Mouse (Mus musculus): Measurements from ENCODE around the gene Mdm2.

The Mdm2 gene

GRCm38 (mm10) chr10:117652930-117653778, 57.4 kb downstream of the Mdm2 start:
- no peak for DNase-seq

DNA sequence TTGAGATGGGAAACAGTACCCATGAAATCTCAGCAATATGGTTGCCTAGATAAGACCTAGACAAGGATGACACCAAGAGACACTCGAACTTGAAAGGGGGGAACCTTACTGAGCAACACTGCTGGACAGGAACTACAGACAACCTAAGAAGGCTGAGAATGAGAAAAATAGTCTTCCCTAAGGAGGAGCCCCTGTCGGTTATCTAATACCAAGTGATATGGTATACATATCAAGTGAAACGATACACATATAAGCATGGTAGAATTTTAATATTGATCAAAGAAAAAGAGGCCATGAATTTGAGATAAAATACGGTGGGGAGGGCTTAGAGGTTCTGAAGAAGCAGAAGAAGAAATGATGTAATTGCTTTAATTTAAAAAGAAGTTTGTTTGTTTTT, 58.2 kb downstream of the Mdm2 start:
- no peak for DNase-seq

GRCm38 (mm10) chr10:117651587-117652377, 58.8 kb downstream of the Mdm2 start:
- no peak for DNase-seq

DNA sequence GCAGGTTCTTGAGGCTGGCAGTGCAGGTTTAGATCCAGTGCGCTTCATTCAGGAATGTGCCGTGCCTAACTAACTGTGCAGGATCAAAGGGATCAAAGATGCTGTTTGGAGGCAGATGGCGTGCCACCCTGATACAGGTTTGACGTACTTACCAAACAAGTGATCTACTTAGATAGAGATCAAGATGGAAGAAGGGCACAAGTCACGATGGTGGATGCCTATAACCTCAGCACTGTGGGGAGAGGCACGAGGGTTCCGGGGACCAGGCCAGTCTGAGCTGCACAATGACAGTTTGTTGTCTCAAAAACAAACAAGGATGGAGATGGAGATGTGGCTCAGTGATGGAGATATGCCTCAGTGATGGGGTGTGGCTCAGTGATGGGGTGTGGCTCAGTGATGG, 59.8 kb downstream of the Mdm2 start:
- no peak for DNase-seq

GRCm38 (mm10) chr10:117650042-117650655, 60.4 kb downstream of the Mdm2 start:
- DNase-seq, result no peak

- no peak for DNase-seq
Measured at GRCm38 (mm10) chr10:117649292-117650041, 61.1 kb downstream of the Mdm2 start.

DNA sequence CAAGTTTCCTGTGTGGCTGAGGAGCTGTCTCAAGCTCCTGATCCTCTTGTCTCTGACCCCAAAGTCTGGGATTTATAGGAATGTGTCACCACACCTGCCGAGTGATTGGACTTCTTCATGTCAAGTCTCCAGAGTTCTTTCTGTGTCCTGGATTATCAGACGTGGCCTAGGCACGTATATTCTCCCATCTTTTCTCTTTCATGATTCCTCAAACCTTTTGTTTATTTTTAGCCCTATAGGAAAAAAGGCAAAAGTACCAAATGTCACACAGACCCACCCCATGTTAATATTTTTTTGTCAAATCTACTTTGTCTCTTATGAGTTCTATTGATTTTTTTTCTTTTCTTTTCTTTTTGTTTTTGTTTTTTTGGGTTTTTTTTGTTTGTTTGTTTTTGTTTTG, 61.9 kb downstream of the Mdm2 start:
- DNase-seq, result no peak

DNA sequence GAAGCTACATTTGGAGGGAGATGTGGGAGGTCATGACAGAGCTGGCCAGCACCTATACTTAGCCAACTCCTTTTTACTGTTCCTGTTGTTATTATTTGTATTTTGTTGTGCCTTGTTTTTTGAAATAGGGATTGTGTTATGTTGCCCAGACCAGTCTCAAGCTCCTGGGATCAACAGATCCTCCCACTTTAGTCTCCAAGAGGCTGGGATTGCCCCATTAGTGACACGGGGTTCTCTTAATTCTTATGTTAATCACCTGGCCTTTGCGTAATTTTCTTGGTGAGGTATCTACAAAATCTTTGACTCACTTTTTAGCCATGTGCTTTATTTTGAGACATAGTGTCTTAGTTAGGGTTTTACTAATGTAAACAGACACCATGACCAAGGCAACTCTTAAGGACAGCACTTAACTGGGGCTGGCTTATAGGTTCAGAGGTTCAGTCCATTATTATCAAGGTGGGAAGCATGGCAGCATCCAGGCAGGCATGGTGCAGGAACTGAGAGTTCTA, 62.5 kb downstream of the Mdm2 start:
- DNase-seq, result no peak

GRCm38 (mm10) chr10:117647158-117647505, 63.4 kb downstream of the Mdm2 start:
- peak; percentile 82 for DNase-seq

DNA sequence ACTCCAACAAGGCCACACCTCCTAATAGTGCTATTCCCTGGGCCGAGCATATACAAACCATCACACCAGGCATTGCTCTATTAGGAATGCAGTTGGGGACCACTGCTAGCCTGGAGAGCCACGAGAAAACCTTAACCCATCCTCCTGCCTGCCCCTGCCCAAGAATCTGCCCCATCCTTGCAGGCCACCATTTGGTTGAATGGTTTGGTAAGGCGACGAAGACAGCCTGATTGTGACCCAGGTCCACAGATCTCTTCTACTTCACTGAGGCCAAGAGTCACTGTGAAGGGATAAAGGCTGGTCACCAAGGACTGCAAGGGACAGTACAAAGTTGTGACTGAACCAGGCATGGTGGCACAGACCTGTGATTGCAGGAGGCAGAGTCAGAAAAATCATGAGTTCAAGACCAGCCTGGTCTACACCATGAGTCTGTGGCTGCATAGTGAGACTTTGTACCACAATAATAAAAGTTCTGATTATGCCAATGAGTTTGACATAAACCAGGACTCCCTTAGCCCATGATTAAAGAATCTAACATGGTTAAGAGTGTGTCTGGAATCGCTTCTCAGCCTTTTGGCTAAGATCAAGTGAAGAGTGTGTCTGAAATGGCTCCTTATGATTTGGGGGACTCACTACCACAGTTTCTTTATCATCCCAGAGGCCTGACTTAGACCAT, 63.9 kb downstream of the Mdm2 start:
- no peak for DNase-seq

DNA sequence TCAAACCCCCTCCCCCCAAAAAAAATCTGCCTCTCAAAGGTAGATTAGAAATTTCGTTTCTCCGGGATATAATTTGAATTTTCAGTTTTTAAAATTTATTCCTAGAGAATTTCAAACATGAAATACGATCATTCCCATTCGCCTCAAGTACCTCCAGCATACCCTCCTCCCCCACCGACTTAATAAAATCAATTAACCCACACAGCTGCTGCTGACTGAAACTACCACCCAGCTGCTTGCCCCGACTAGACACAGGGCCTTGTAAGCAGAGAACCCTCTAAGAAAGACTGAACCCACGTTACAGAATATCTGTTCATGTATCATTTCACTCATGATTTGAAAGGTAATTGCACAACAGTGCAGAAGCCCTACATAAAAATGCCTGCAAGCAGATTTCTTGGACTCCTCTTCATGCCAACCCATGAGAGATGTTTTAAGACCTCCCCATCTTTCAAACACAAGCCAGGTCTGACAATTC, 65.0 kb downstream of the Mdm2 start:
- no peak for DNase-seq

- no peak for DNase-seq
Measured at GRCm38 (mm10) chr10:117644828-117645227, 65.7 kb downstream of the Mdm2 start.

- DNase-seq, result no peak
Measured at GRCm38 (mm10) chr10:117644429-117644748, 66.2 kb downstream of the Mdm2 start.

DNA sequence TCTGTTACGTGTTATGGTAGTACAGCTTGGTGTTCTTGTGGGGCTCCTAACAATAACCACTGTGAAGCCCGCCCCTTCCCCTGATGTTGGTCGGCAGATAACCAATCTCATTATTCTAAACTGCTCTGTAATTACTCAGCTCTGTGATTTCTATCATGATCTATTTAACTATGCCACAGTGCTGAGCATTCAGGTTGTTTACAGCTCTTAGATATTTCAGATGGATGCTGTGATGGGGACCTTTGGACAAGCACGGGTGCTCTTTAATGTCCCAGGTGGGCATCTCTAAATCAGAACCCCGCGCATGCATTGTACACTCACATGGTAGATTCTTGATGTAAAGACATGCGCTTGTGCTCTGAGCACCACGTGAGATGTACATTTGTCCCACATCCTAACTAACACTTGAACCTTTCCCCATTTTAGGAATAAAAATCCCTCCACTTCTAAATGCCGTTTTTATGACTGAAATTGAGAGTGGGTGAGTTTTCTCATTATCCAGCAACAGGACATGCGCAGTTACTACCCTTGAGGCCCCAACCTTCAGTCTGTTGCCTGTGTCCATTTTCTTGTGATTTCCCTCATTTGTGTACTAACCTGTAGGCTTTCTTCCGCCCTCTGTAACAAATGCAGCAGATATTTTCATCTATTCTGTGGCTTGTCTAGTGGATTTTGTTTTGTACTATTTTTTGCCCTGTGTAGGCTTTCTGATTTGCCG, 66.7 kb downstream of the Mdm2 start:
- no peak for DNase-seq

DNA sequence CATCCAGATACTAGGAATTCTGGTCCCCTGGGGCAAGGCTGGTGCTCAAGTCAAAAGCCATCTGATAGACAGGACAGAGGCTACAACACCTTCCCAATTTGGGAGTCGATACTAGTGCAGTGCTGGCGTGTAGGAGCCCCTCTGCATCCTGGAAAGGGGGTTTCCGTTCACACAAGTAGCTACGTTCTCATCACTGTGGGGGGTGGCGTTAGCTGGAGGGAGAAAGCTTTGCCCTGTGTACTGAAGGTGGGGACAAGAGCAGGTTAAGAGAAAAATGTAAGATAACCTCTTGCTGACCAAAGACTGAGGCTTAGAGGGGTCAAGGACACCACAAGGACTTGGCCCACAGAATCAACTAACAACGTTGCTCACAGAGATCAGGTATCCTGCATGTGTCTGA, 67.3 kb downstream of the Mdm2 start:
- DNase-seq, result no peak

GRCm38 (mm10) chr10:117642491-117643262, 67.9 kb downstream of the Mdm2 start:
- no peak for DNase-seq

DNA sequence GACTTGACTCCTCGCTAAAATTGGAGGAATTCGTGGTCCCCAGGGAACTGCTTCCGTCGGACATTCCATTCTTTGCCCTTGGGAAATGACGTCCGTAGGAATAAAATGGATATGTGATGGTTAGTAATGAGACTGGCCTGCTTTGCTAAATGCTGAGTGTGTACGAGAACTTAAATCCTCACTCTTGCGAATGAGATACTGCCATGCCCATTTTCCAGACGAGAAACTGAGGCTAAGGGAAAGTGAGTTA, 68.4 kb downstream of the Mdm2 start:
- DNase-seq, result peak; percentile 57

DNA sequence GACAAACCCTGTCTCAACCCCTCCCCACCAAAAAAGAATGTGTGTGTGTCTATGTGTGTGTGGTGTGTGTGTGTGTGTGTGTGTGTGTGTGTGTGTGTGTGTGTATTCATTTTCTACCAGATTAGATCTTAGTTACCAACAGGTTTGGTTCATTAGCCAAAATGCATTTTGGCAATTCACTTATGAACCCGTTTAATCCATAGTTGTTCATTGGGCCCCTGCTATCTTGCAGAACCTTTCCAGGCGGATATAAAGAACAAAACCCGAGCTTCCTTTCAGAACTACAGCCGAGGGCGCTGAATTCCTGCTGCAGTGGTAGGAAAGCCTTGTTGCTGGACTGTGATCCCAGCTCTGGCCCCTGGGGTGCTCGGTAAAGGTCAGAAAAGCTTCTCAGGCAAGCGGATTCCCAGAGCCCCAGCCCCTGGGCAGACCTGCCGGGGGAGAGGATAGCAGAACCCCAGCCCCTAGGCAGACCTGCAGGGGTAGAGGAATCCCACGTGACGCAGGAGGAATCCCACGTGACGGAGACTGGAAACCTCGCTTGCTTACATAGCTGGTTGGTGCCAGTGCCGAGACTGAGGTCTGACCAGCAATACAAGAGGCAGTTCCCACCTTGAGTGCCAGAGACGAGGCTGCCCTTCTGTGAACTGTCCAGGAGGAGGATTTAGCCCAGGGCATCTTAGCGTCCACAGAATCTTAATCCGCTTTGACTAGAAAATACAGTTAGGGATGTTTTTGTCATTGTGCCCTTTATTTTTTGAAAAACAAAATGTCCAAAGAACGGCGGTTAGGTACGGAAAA, 69.0 kb downstream of the Mdm2 start:
- DNase-seq, result no peak

DNA sequence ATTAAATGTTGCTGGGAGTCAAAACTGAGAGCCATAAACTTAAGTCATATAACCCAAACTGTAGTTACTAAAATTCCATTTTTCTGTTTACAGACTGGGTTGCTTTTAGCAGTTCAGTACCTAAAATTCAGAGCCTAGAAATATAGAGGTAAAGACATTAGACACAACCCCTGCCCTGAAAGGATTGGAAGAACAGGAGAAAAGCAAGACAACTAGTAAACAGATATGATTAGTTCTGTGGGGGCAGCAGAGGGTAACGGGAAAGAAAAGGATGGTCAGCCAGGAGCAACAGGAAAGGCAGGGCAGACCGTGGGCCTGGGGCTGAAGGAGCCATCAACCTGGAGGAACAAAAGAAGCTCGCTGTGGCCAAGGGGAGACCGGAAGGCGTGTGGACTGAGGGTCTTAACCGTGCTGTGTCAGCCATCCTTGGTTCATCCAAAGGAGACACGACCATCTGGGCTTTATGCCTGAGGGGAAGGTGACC, 69.9 kb downstream of the Mdm2 start:
- no peak for DNase-seq
